Mouse (Mus musculus): ENCODE results near the gene Dtnbp1. TPM values are rescaled to one million over a fixed set of nuclear protein-coding genes. Genes with fewer than 3 reads are reported as not detected.

The Dtnbp1 gene
- total and polyA plus RNA-seq, 3 experiments = 24.2 to 59.5 TPM; not detected in 1

DNA sequence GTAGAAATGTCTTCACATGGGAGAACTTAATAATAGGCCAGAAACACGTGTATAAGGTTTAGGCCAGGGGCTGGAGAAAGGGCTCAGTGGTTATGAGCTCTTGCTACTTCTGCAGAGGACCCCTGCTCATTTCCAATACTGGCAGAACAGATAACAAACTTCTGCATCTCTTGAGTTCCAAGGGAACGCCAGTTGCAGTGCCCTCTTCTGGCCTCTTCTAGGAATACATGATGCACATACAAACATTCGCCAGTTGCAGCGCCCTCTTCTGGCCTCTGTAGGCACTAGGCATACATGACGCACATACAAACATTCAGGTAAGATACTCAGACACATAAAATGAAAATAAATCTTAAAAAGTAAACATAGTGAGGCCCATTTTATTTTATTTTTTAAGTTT, 4.5 kb upstream of the Dtnbp1 start:
- H3K79me2 ChIP-seq (ENCODE audit: control insufficient read depth, insufficient read depth, low read length, poor library complexity) = peaks cover 4% of the 10 kb centered on the region
- no peaks in the 10 kb centered on the region for H3K27me3 ChIP-seq (ENCODE audit: control insufficient read depth in 1 of 2, insufficient read depth in 2 of 2, low read length in 2 of 2)
- H3K4me1 ChIP-seq (ENCODE audit: control insufficient read depth in 1 of 2, insufficient read depth in 2 of 2, low read length in 2 of 2) = peaks cover 0 to 12% of the 10 kb centered on the region in 2 experiments; a peak in 1 of 4 replicates
- peaks cover 0 to 9% of the 10 kb centered on the region in 2 experiments; a peak in 2 of 4 replicates for H3K36me3 ChIP-seq (ENCODE audit: control insufficient read depth in 1 of 2, insufficient read depth in 2 of 2, low read length in 2 of 2)
- no peaks in the 10 kb centered on the region for H3K9me3 ChIP-seq (replicated peaks; ENCODE audit: insufficient read depth, low read length)
- H3K9ac ChIP-seq (ENCODE audit: control insufficient read depth, low read depth, low read length, poor library complexity, severe bottlenecking) = no peak overlapping the region
- H3K4me3 ChIP-seq (ENCODE audit: control insufficient read depth in 1 of 2, insufficient read depth in 1 of 2, low read depth in 2 of 2, low read length in 2 of 2) = no peak overlapping the region
- peak; percentile 86 for DNase-seq (ENCODE audit: low read depth, low spot score)
- H3K27ac ChIP-seq (ENCODE audit: control insufficient read depth, low read depth, low read length) = no peak overlapping the region
- TF ChIP-seq POLR2A (IDR thresholded peaks at IDR 0.05; ENCODE audit: control insufficient read depth in 1 of 2, insufficient read depth in 1 of 2, low read depth in 1 of 2, low read length in 2 of 2, poor library complexity in 1 of 2) = no peak
- no peak for TF ChIP-seq NRF1 (IDR thresholded peaks at IDR 0.05; ENCODE audit: insufficient read depth, low read depth, low read length, poor library complexity, severe bottlenecking)
- TF ChIP-seq SMC3 (IDR thresholded peaks at IDR 0.05; ENCODE audit: low read depth, low read length) = peak; percentile 71
- peak; percentile 75; the same call in 1 of the 2 replicates for TF ChIP-seq JUND (IDR thresholded peaks at IDR 0.05; ENCODE audit: low read depth, low read length)
- no peak for TF ChIP-seq MAZ (IDR thresholded peaks at IDR 0.05; ENCODE audit: low read depth, low read length)
- TF ChIP-seq ELF1 (IDR thresholded peaks at IDR 0.05; ENCODE audit: low read depth, low read length) = 0 out of 2 replicates have a peak, but pooled peaks have one; percentile 21
- TF ChIP-seq GATA1 (IDR thresholded peaks at IDR 0.05; ENCODE audit: low read depth, low read length) = peak; percentile 58; the same call in 1 of the 2 replicates
- TF ChIP-seq CTCF (IDR thresholded peaks at IDR 0.05 in 2 of 3, conservative IDR thresholded peaks at IDR 0.05 in 1 of 3; ENCODE audit: control insufficient read depth in 1 of 3, insufficient read depth in 1 of 3, low read depth in 2 of 3, low read length in 3 of 3, poor library complexity in 1 of 3, severe bottlenecking in 1 of 3) = peak; percentile 83 to 100 (median 89)
- peak; percentile 33 for TF ChIP-seq RAD21 (IDR thresholded peaks at IDR 0.05; ENCODE audit: low read depth, low read length)
- TF ChIP-seq ZC3H11A (IDR thresholded peaks at IDR 0.05; ENCODE audit: low read depth, low read length) = peak; percentile 28; the same call in 1 of the 2 replicates

DNA sequence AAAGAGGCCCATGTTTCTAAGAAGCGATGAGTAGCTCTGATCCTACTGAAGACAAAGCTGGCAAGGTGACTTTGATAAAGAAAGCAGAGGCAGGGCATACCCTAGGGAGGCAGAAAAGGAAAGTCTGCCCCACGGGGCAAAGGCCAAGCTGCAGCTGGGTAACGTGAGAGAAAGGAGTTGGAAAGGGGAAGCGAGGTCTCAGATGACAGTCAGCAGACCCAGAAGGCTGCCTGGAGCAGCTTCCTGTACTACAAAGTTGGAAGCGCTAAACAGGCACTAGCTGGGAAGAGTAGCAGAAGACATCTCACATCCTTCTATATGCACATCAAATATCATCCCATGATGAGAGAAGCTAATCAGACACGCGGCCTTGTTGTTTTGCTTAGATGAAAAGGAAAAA, 3.9 kb upstream of the Dtnbp1 start:
- Histone ChIP-seq H3K36me3 (ENCODE audit: control insufficient read depth in 1 of 2, insufficient read depth in 2 of 2, low read length in 2 of 2) (peaks cover 0 to 9% of the 10 kb centered on the region in 2 experiments; a peak in 2 of 4 replicates), H3K79me2 (ENCODE audit: control insufficient read depth, insufficient read depth, low read length, poor library complexity) (peaks cover 7% of the 10 kb centered on the region), H3K9ac (ENCODE audit: control insufficient read depth, low read depth, low read length, poor library complexity, severe bottlenecking) (no peak overlapping the region), H3K4me3 (ENCODE audit: control insufficient read depth in 1 of 2, insufficient read depth in 1 of 2, low read depth in 2 of 2, low read length in 2 of 2) (no peak overlapping the region; a peak in 2 of 4 replicates), H3K9me3 (replicated peaks; ENCODE audit: insufficient read depth, low read length) (no peaks in the 10 kb centered on the region), H3K27me3 (ENCODE audit: control insufficient read depth in 1 of 2, insufficient read depth in 2 of 2, low read length in 2 of 2) (no peaks in the 10 kb centered on the region), H3K27ac (ENCODE audit: control insufficient read depth, low read depth, low read length) (peak overlapping the region; percentile 31), H3K4me1 (ENCODE audit: control insufficient read depth in 1 of 2, insufficient read depth in 2 of 2, low read length in 2 of 2) (peaks cover 0 to 12% of the 10 kb centered on the region in 2 experiments; a peak in 1 of 4 replicates)
- DNase-seq (ENCODE audit: low read depth, low spot score) = peak; percentile 74
- TF ChIP-seq JUND (IDR thresholded peaks at IDR 0.05; ENCODE audit: low read depth, low read length) (no peak), BHLHE40 (IDR thresholded peaks at IDR 0.05; ENCODE audit: borderline replicate concordance, low read depth, low read length) (peak; percentile 11; the same call in 1 of the 2 replicates)

DNA sequence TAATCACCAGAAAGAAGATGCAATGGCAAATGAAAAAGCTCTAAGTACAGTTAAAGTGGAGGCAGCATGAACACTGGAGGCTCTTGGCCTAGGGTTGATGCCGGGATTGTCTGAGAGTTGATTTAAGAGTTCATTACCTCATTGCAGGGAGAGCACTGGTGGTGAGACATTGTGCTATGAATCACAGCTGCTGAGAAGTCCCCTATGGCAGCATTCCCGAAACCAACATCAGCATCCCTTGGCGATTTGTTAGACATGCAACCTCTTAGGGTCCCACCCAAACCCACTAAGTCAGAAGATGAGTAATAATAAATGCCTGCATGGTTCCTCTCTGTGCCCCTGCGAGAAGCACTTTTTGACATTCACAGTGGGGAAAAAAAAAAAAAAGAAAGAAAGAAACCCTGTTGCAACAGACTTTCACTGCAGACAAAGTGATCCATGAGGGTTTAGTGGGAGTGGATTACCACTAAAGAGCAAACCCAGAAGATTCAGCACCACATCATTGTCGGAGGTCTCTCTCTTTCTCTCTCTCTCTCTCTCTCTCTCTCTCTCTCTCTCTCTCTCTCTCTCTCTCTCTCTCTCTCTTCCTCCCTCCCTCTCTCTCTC, 3.1 kb upstream of the Dtnbp1 start:
- Histone ChIP-seq H3K4me1 (ENCODE audit: control insufficient read depth in 1 of 2, insufficient read depth in 2 of 2, low read length in 2 of 2) (peaks cover 0 to 12% of the 10 kb centered on the region in 2 experiments; a peak in 1 of 4 replicates), H3K27ac (ENCODE audit: control insufficient read depth, low read depth, low read length) (no peak overlapping the region), H3K36me3 (ENCODE audit: control insufficient read depth in 1 of 2, insufficient read depth in 2 of 2, low read length in 2 of 2) (peaks cover 0 to 13% of the 10 kb centered on the region in 2 experiments; a peak in 2 of 4 replicates), H3K79me2 (ENCODE audit: control insufficient read depth, insufficient read depth, low read length, poor library complexity) (peaks cover 10% of the 10 kb centered on the region), H3K27me3 (ENCODE audit: control insufficient read depth in 1 of 2, insufficient read depth in 2 of 2, low read length in 2 of 2) (no peaks in the 10 kb centered on the region), H3K9ac (ENCODE audit: control insufficient read depth, low read depth, low read length, poor library complexity, severe bottlenecking) (no peak overlapping the region), H3K4me3 (ENCODE audit: control insufficient read depth in 1 of 2, insufficient read depth in 1 of 2, low read depth in 2 of 2, low read length in 2 of 2) (no peak overlapping the region), H3K9me3 (replicated peaks; ENCODE audit: insufficient read depth, low read length) (no peaks in the 10 kb centered on the region)
- no peak for DNase-seq (ENCODE audit: low read depth, low spot score)
- TF ChIP-seq POLR2AphosphoS5 (IDR thresholded peaks at IDR 0.05; ENCODE audit: borderline replicate concordance, low read depth, low read length) (no peak), UBTF (IDR thresholded peaks at IDR 0.05; ENCODE audit: borderline replicate concordance, insufficient read depth, low read depth, low read length) (no peak), HCFC1 (IDR thresholded peaks at IDR 0.05; ENCODE audit: low read depth, low read length) (no peak), BHLHE40 (IDR thresholded peaks at IDR 0.05; ENCODE audit: borderline replicate concordance, low read depth, low read length) (no peak), RAD21 (IDR thresholded peaks at IDR 0.05; ENCODE audit: low read depth, low read length) (no peak), POLR2A (IDR thresholded peaks at IDR 0.05; ENCODE audit: control insufficient read depth in 1 of 2, insufficient read depth in 1 of 2, low read depth in 1 of 2, low read length in 2 of 2, poor library complexity in 1 of 2) (no peak), ELF1 (IDR thresholded peaks at IDR 0.05; ENCODE audit: low read depth, low read length) (no peak)
